Mouse (Mus musculus) lung, postnatal 0 days (tissue): Measurements from ENCODE around the gene Rac2. TPM values are rescaled to one million over a fixed set of nuclear protein-coding genes. Genes with fewer than 3 reads are reported as not detected.

Experiments
- ATAC-seq: fragments of 200-750 bp; cut with Nextera tagmentation; 2 replicates; pipeline ENCODE4 v1.8.0; 2017; ENCODE audit warnings: moderate library complexity
- DNase-seq: peaks from one replicate; pipeline ENCODE4 v3.0.0-alpha.2; 2016; ENCODE audit warnings: low spot score
- H3K27ac ChIP-seq: fragments of 300-500 bp; sonication (generic); 2 replicates; pipeline ENCODE4 v1.5.1; 2014; ENCODE audit warnings: antibody characterized with exemption, mild to moderate bottlenecking, low read length, mixed read lengths
- H3K27me3 ChIP-seq: fragments of 300-500 bp; sonication (generic); replicated peaks from 2 replicates; pipeline ENCODE4 v1.6.1; 2014; ENCODE audit warnings: low read length, mixed read lengths; ENCODE audit not compliant: insufficient read depth
- H3K36me3 ChIP-seq: fragments of 300-500 bp; sonication (generic); 2 replicates; pipeline ENCODE4 v1.6.1; 2014; ENCODE audit warnings: low read length, mixed read lengths; ENCODE audit not compliant: insufficient read depth
- H3K4me1 ChIP-seq: fragments of 300-500 bp; sonication (generic); 2 replicates; pipeline ENCODE4 v1.6.1; 2014; ENCODE audit warnings: antibody characterized with exemption, low read depth, low read length, mixed read lengths; ENCODE audit not compliant: insufficient read depth
- H3K4me2 ChIP-seq: fragments of 300-500 bp; sonication (generic); replicated peaks from 2 replicates; pipeline ENCODE4 v1.6.1; 2014; ENCODE audit warnings: low read depth, mild to moderate bottlenecking, low read length, moderate library complexity, mixed read lengths
- H3K4me3 ChIP-seq: fragments of 300-500 bp; sonication (generic); 2 replicates; pipeline ENCODE4 v1.5.1; 2014; ENCODE audit warnings: low read depth, low read length
- H3K9ac ChIP-seq: fragments of 300-500 bp; sonication (generic); replicated peaks from 2 replicates; pipeline ENCODE4 v1.6.1; 2014; ENCODE audit warnings: low read depth, mild to moderate bottlenecking
- H3K9me3 ChIP-seq: fragments of 300-500 bp; sonication (generic); 2 replicates; pipeline ENCODE4 v1.6.1; 2016; ENCODE audit warnings: low read length, mixed read lengths
- CTCF ChIP-seq: IDR thresholded peaks from 2 replicates; pipeline ENCODE4 v1.5.1; 2016; ENCODE audit warnings: antibody characterized with exemption, mild to moderate bottlenecking
- EP300 ChIP-seq: IDR thresholded peaks from 2 replicates; pipeline ENCODE4 v1.6.1; 2016; ENCODE audit warnings: antibody characterized with exemption, mild to moderate bottlenecking, control low read depth
- WGBS: fragments of 180-500 bp; shearing (Covaris S2); extraction: QIAGEN DNeasy Blood & Tissue Kit; methylation state at CpG from one replicate; pipeline ENCODE4 v1.1.7; 2014; 5-methylcytosine and 5-hydroxymethylcytosine counted together
- polyA plus RNA-seq: library from polyadenylated mRNA; unstranded; fragments of >200 nt; fragmentation: Nextera tagmentation; extraction: Ambion mirVana; gene quantifications from 2 replicates; pipeline ENCODE4 v1.2.1, GENCODE M21; 2015

Rac2 gene
- polyA plus RNA-seq, 1 experiment from 2014 or later = 29.7 TPM

- Histone ChIP-seq H3K4me3 (no peak overlapping the region), H3K9ac (no peak overlapping the region), H3K4me2 (no peak overlapping the region), H3K27ac (no peak overlapping the region), H3K9me3 (no peaks in the 10 kb centered on the region), H3K4me1 (no peaks in the 10 kb centered on the region), H3K36me3 (no peaks in the 10 kb centered on the region), H3K27me3 (no peaks in the 10 kb centered on the region)
- TF ChIP-seq CTCF (peak; percentile 27), EP300 (no peak)
- 72% methylated on average over 6 of the region's 6 CpGs for WGBS
- ATAC-seq (no peak), DNase-seq (no peak)
Measured at GRCm38 (mm10) chr15:78590785-78591184, 18.2 kb upstream of the Rac2 start.

GRCm38 (mm10) chr15:78589936-78590335, 17.4 kb upstream of the Rac2 start:
- Histone ChIP-seq H3K36me3 (no peaks in the 10 kb centered on the region), H3K4me3 (no peak overlapping the region), H3K27ac (no peak overlapping the region), H3K27me3 (no peaks in the 10 kb centered on the region), H3K4me2 (no peak overlapping the region), H3K9ac (no peak overlapping the region), H3K4me1 (no peaks in the 10 kb centered on the region), H3K9me3 (no peaks in the 10 kb centered on the region)
- ATAC-seq (no peak), DNase-seq (no peak)
- WGBS = 58% methylated on average over 6 of the region's 6 CpGs
- TF ChIP-seq EP300 (no peak), CTCF (no peak)

GRCm38 (mm10) chr15:78588900-78589299, 16.3 kb upstream of the Rac2 start:
- peak; percentile 56 for DNase-seq
- H3K4me1 ChIP-seq = no peaks in the 10 kb centered on the region
- H3K27ac ChIP-seq = no peak overlapping the region
- peak; percentile 39 for ATAC-seq
- H3K9ac ChIP-seq = no peak overlapping the region
- no peak overlapping the region for H3K4me2 ChIP-seq
- 62% methylated on average over 4 of the region's 4 CpGs for WGBS
- no peaks in the 10 kb centered on the region for H3K9me3 ChIP-seq
- TF ChIP-seq CTCF (no peak), EP300 (no peak)
- no peaks in the 10 kb centered on the region for H3K36me3 ChIP-seq
- H3K4me3 ChIP-seq = no peak overlapping the region
- no peaks in the 10 kb centered on the region for H3K27me3 ChIP-seq

GRCm38 (mm10) chr15:78588049-78588448, 15.5 kb upstream of the Rac2 start:
- 78% methylated on average over 4 of the region's 4 CpGs for WGBS
- Histone ChIP-seq H3K4me2 (no peak overlapping the region), H3K27ac (no peak overlapping the region), H3K9ac (no peak overlapping the region), H3K36me3 (no peaks in the 10 kb centered on the region), H3K27me3 (no peaks in the 10 kb centered on the region), H3K9me3 (no peaks in the 10 kb centered on the region), H3K4me1 (no peaks in the 10 kb centered on the region), H3K4me3 (no peak overlapping the region)
- TF ChIP-seq CTCF = no peak
- TF ChIP-seq EP300 = no peak
- ATAC-seq = no peak
- no peak for DNase-seq

GRCm38 (mm10) chr15:78587050-78587994, 14.7 kb upstream of the Rac2 start:
- H3K27me3 ChIP-seq = no peaks in the 10 kb centered on the region
- no peak overlapping the region for H3K4me2 ChIP-seq
- no peaks in the 10 kb centered on the region for H3K4me1 ChIP-seq
- no peak overlapping the region for H3K27ac ChIP-seq
- ATAC-seq (peak; percentile 80), DNase-seq (peak; percentile 81)
- H3K9ac ChIP-seq = no peak overlapping the region
- no peak for TF ChIP-seq EP300
- peak; percentile 95 for TF ChIP-seq CTCF
- H3K4me3 ChIP-seq = no peak overlapping the region
- no peaks in the 10 kb centered on the region for H3K9me3 ChIP-seq
- no peaks in the 10 kb centered on the region for H3K36me3 ChIP-seq
- WGBS = 53% methylated on average over 18 of the region's 18 CpGs

GRCm38 (mm10) chr15:78585404-78585803, 12.8 kb upstream of the Rac2 start:
- TF ChIP-seq EP300 (no peak), CTCF (no peak)
- Histone ChIP-seq H3K4me1 (peaks cover 2% of the 10 kb centered on the region; the same call in 1 of the 2 replicates), H3K9ac (no peak overlapping the region), H3K9me3 (no peaks in the 10 kb centered on the region), H3K36me3 (no peaks in the 10 kb centered on the region), H3K4me2 (no peak overlapping the region), H3K4me3 (no peak overlapping the region), H3K27me3 (no peaks in the 10 kb centered on the region), H3K27ac (no peak overlapping the region)
- 86% methylated on average over 7 of the region's 7 CpGs for WGBS
- no peak for ATAC-seq
- no peak for DNase-seq
